Mouse (Mus musculus) embryo, embryonic 11 days (tissue): ENCODE data around the gene Tstd3.
"Not testable (repeated sequence)": the region's sequence is repeated elsewhere in the genome, so short reads cannot be mapped to it uniquely, and the experiment has no call there.

Experiments
- DNase-seq: peaks from one replicate; pipeline ENCODE4 v3.0.0-alpha.2; 2015

Gene Tstd3

DNA sequence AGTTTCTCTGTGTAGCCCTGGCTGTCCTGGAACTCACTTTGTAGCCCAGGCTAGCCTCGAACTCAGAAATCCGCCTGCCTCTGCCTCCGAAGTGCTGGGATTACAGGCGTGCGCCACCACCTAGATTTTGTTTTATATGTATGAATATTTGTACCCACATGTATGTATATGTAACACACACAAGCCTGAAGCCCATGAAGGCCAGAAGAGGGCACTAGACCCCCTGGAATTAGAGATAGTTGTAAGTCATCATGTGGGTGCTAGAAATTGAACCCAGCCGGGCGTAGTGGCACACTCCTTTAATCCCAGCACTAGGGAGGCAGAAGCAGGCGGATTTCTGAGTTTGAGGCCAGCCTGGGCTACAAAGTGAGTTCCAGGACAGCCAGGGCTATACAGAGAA is 22.9 kb downstream of the Tstd3 start:
- DNase-seq: not testable (repeated sequence)

DNA sequence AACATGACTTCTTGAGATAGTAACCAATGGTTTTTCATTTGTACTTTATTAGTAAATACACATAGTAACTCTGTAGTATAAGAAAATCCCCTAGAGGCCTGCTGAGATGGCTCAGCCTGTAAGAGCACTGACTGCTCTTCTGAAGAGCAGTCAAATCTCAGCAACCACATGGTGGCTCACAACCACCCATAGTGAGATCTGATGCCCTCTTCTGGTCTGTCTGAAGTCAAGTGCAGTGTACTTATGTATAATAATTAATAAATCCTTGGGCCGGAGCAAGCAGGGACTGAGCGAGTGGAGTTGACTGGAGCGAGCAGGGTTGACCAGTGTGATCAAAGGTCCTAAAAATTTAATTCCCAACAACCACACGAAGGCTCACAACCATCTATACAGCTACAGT is 27.8 kb downstream of the Tstd3 start:
- DNase-seq: no peak

DNA sequence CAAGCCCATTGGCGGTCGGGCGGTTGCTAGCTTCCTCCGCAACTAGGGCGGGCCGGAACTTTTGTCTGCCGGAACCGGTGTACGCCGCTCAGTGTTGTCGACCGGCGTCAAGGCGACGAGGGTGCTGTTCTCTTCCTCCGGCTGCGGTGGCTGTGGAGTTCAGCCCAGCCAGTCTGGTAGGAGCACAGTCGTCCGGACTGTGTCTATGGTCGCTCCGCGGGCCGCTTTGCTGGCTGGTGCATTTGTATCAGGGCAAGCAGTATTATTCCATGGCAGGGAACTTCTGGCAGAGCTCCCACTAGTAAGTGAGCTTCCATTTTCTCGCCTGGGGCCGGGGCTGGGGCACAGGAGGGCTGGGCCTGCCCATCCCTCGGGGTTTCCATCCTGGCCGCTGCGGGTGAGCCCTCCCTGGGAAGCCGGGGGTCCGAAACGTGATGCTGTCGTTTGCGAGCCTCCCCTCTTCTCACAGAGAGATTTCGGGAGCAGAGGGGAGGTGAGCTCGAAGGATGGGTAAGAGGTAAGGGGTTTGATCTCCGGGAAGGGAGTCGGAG is 39.3 kb downstream of the Tstd3 start, which contains the start of gene Ccnc:
Ccnc (plus strand) TSS at position 87 of the 551 bp plus-strand sequence.
- DNase-seq: peak; percentile 95

DNA sequence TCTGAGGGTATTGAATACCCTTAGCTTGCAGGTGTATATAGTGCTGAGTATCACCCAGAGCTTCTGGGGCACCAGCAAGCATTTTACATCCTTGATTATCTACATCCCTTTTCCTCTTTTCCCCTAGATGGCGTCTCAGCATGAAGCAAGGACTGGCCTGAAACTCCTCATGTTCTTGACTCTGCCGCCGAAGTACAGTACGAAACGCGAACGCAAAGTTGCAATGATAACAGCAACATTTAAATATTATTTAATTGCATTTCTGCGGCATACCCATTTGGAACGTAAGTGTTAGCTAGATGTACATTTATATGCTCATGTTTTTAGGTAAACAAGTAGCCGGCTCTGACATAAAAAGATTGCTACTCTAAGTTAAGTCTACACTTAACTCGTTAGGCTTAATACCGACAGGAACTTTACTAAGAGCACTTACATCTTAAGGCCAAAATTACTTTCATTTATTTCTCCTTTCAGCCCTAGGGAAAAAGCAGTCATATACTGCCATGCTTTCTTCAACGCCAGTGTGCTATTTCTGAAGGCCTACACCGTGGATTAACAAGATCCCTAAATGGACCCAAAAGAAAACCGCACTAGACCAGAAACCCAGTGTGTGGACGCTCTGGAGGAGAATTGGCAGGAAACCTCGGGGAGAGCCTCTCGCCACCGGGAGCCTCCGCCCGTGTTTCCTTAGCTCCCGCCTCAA is 39.9 kb downstream of the Tstd3 start:
- DNase-seq: peak; percentile 78

DNA sequence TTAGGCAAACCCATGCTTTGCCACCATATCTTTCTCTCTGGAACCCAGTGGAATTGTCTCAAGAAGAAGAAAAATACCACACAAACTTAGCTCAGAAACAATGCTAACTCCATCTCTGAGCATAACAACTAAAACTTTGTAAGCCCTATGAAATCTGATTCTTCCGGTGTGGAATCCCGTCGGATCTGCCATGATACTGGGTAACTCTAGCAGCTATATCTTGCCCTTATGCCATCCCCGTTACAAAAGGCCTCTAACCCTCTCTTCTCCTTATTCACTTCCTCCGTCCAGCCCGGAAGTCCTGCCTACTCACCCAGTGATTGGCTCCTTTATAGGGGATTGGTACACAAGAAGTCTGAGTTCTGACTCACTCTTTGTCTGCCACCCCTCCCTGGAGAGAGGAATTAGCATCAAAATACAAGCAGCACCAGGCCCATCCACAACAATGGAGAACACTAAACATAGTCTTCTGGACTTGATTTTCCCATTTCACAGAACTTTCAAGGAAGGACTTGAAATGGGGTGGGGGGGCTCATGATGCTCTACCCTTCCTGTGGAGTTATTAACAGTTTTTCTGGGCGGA is 44.2 kb downstream of the Tstd3 start:
- DNase-seq: peak; percentile 19

DNA sequence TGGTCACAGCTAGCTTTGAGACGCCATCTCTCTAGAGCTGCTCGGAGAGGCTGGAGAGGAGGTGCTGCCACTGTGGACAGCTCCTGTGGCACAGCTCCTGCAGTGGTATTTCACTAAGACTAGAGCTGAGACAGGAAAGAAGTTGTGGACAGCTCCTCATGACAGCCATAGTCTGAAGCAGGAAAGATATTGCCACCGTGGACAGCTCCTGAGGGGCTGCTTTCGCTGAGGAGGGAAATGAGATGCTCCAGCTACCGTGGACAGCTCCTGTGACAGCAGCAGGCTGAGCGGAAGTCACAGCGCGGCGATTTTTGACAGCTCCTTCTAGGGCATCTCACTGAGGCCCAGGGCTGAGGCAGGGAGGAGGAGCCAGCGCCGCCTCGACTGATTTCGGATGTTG is 54.9 kb downstream of the Tstd3 start:
- DNase-seq: peak; percentile 94
